Mouse (Mus musculus) testis, adult 2 months (tissue): ENCODE measurements around the gene Ppp2r2c.

Experiments
- CTCF ChIP-seq: fragments of 200-500 bp; IDR thresholded peaks from 2 replicates; pipeline ENCODE4 v1.5.1; 2012; ENCODE audit warnings: low read depth, mild to moderate bottlenecking, inconsistent platforms, low read length, moderate library complexity; ENCODE audit not compliant: control insufficient read depth, insufficient read depth, insufficient replicate concordance
- POLR2A ChIP-seq: fragments of 200-500 bp; IDR thresholded peaks from 2 replicates; pipeline ENCODE4 v1.6.1; 2012; ENCODE audit warnings: low read depth, mild to moderate bottlenecking, inconsistent platforms, low read length, moderate library complexity; ENCODE audit not compliant: control insufficient read depth

GRCm38 (mm10) chr5:36911759-36912352, 43.5 kb downstream of the Ppp2r2c start:
- no peak for TF ChIP-seq POLR2A
- no peak for TF ChIP-seq CTCF
